Mouse (Mus musculus) liver, postnatal 0 days (tissue): ENCODE measurements at regions not wholly inside any gene's neighbourhood (a gene's known extent, or its start where the extent isn't known, plus 50 kb on each side); places are given as distances from the start of the nearest gene placed in this dataset.

Source experiments
- CTCF ChIP-seq: sonication (generic); IDR thresholded peaks from 2 replicates; pipeline ENCODE4 v1.5.1; 2016; ENCODE audit warnings: antibody characterized with exemption, low read depth
- EP300 ChIP-seq: IDR thresholded peaks from 2 replicates; pipeline ENCODE4 v1.6.1; 2016; ENCODE audit warnings: antibody characterized with exemption, low read depth, mild to moderate bottlenecking

DNA sequence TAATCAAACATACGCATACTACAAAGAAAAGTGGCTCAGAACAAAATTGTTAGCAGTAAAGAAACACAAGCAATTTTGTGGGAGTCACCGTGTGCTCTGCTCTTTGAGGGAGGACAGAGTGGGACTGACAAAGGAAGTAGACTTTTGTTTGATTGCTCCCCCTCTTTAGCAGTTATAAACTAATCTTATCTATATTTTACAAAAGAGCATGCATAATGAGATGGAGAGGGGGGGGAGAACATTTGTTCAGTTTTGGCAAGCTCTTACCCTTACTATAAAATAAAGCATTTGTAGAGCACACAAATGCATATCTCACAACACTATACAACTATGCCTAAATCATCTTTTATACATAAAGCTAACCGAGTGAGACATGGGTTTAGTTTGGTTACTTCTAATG, 332.9 kb downstream of the Tex13c3 start:
- TF ChIP-seq CTCF (no peak), EP300 (no peak)
